Comparison of ENCODE assay signal across 19 mouse cellular contexts in genomic region chr15:80632280-80632893, GRCm38 (mm10). TPM values are rescaled to one million over a fixed set of nuclear protein-coding genes. Genes with fewer than 3 reads are reported as not detected.
A peak's percentile ranks its signal among the peaks of the same experiment; 100 is the strongest.
DNase-seq lines count a peak whose midpoint lies in the region; TF ChIP-seq lines count a peak whose summit lies in the region.
"Had no signal": no experiment of that assay in that cellular context is flagged by ENCODE, and none has a peak within 500 bp of the region (broad histone marks: within the 10 kb centered on the region; RNA-seq: fewer than 3 reads in every experiment).

No protein-coding gene starts in this region.

- no peaks in the 10 kb centered on the region for H3K27me3 ChIP-seq in spleen, adult 2 months (ENCODE audit: control insufficient read depth, insufficient read depth, low read length)
- H3K27me3 ChIP-seq: limb, embryonic 15.5 days; midbrain, embryonic 13.5 days had no signal

- no peak for TF ChIP-seq POLR2A in spleen, adult 2 months (IDR thresholded peaks at IDR 0.05; ENCODE audit: low read depth, low read length)

- TF ChIP-seq CTCF in spleen, adult 2 months (IDR thresholded peaks at IDR 0.05; ENCODE audit: extremely low read depth, insufficient read depth, insufficient read length, insufficient replicate concordance): no peak

- H3K36me3 ChIP-seq in spleen, adult 2 months (ENCODE audit: control insufficient read depth, insufficient read depth, low read length): peaks cover 10% of the 10 kb centered on the region
- H3K36me3 ChIP-seq: hindbrain, embryonic 10.5 days; limb, embryonic 15.5 days; midbrain, embryonic 13.5 days had no signal

- 0 out of 2 replicates have a peak overlapping the region, but pooled peaks have one; percentile 13 for H3K27ac ChIP-seq in spleen, adult 2 months (ENCODE audit: insufficient read depth, low read length)
- H3K27ac ChIP-seq: gastrocnemius, adult 2 months; hindbrain, embryonic 10.5 days; kidney, postnatal 0 days; limb, embryonic 15.5 days; midbrain, embryonic 13.5 days had no signal

- peaks cover 36% of the 10 kb centered on the region; the same call in 1 of the 2 replicates for H3K4me1 ChIP-seq in spleen, adult 2 months (ENCODE audit: control insufficient read depth, insufficient read depth, insufficient read length)

- DNase-seq in spleen, adult 2 months (ENCODE audit: low read depth in 1 of 2, low spot score in 2 of 2): no peak
- DNase-seq in spleen, postnatal 10 days (ENCODE audit: low spot score in 2 of 2): no peak
- DNase-seq in frontal cortex, postnatal 36 days (ENCODE audit: low spot score in 2 of 2): peak; percentile 71 to 79
- peak; percentile 58 to 94 for DNase-seq in left cerebral cortex, postnatal 25 days (ENCODE audit: low spot score in 2 of 2)
- no peak for DNase-seq in urinary bladder, postnatal 4 days (ENCODE audit: low spot score in 2 of 2)
- no peak for DNase-seq in MN1 (ENCODE audit: low spot score)
- DNase-seq in ovary, adult 18-20 months (ENCODE audit: low spot score): no peak
- DNase-seq: adrenal gland, postnatal 36 days; gastrocnemius, adult 2 months; heart, adult 11 months; liver, postnatal 0 days; lung, postnatal 36 days; thymus, postnatal 4 days had no signal

- intact Hi-C loops in left cerebral cortex, postnatal 25 days (cut with DNase I): loop anchor here (5.0 kb wide), 4 partner anchors 95 to 270 kb away; no protein-coding TSS in a partner anchor

- WGBS in spleen, adult 2 months: 87% methylated on average over 13 of the region's 13 CpGs

- no peak overlapping the region for H3K4me3 ChIP-seq in spleen, adult 2 months (ENCODE audit: extremely low read depth, insufficient read depth, insufficient read length)
- H3K4me3 ChIP-seq: gastrocnemius, adult 2 months; hindbrain, embryonic 10.5 days; limb, embryonic 15.5 days; midbrain, embryonic 13.5 days; myocyte had no signal

RNA-seq across cellular contexts. Expression of gene Fam83f, which starts 39.3 kb away (rescaled TPM):
- polyA plus RNA-seq in spleen, adult 2 months (2012; rRNA removed): 1.1 and 1.3 TPM in 2 replicates
- total RNA-seq in left cerebral cortex, postnatal 25 days (2021): under 1 TPM; 0.30 to 0.46 TPM
- total RNA-seq: common myeloid progenitor, adult 5-6 weeks had no signal
- polyA plus RNA-seq: myocyte had no signal

RNA-seq across cellular contexts. Expression of gene Grap2, which starts 60.0 kb away (rescaled TPM):
- 54.4 and 58.2 TPM in 2 replicates for polyA plus RNA-seq in spleen, adult 2 months (2012; rRNA removed)
- 1 to 10 TPM in 1 of 2 experiments, under 1 TPM in 1; 0.64 to 1.3 TPM for total RNA-seq in left cerebral cortex, postnatal 25 days (2021)
- polyA plus RNA-seq: myocyte had no signal

Comparison
In these comparisons a context has a peak if more than half of its experiments do, and no peak if none do; other contexts are left out.
1. DNase-seq: peak in frontal cortex, postnatal 36 days (2 of 2) and left cerebral cortex, postnatal 25 days (2 of 2); none in spleen, adult 2 months (0 of 2), spleen, postnatal 10 days (0 of 2), urinary bladder, postnatal 4 days (0 of 2), MN1 (single experiment) and ovary, adult 18-20 months (single experiment).